Mouse (Mus musculus) hindbrain, embryonic 14.5 days (tissue): ENCODE measurements around the gene Il17ra. TPM values are rescaled to one million over a fixed set of nuclear protein-coding genes. Genes with fewer than 3 reads are reported as not detected.

Experiments
- ATAC-seq: fragments of 200-750 bp; cut with Nextera tagmentation; 2 replicates; pipeline ENCODE4 v1.8.0; 2017; ENCODE audit warnings: moderate number of reproducible peaks, mild to moderate bottlenecking, moderate TSS enrichment, moderate library complexity; ENCODE audit not compliant: low FRiP score
- DNase-seq: peaks from one replicate; pipeline ENCODE4 v3.0.0-alpha.2; 2015; ENCODE audit warnings: low spot score
- H3K27ac ChIP-seq: fragments of 300-500 bp; sonication (generic); 2 replicates; pipeline ENCODE4 v1.5.1; 2014; ENCODE audit warnings: mild to moderate bottlenecking, moderate library complexity
- H3K27me3 ChIP-seq: fragments of 300-500 bp; sonication (generic); 2 replicates; pipeline ENCODE4 v1.6.1; 2014; ENCODE audit warnings: mild to moderate bottlenecking, low read length, mixed read lengths; ENCODE audit not compliant: control insufficient read depth, insufficient read depth
- H3K36me3 ChIP-seq: fragments of 300-500 bp; sonication (generic); replicated peaks from 2 replicates; pipeline ENCODE4 v1.6.1; 2014; ENCODE audit not compliant: control insufficient read depth, insufficient read depth
- H3K4me1 ChIP-seq: fragments of 300-500 bp; sonication (generic); replicated peaks from 2 replicates; pipeline ENCODE4 v1.6.1; 2014; ENCODE audit warnings: antibody characterized with exemption, low read length, mixed read lengths; ENCODE audit not compliant: control insufficient read depth, insufficient read depth
- H3K4me2 ChIP-seq: fragments of 300-500 bp; sonication (generic); replicated peaks from 2 replicates; pipeline ENCODE4 v1.6.1; 2014; ENCODE audit warnings: mild to moderate bottlenecking, moderate library complexity
- H3K4me3 ChIP-seq: fragments of 300-500 bp; sonication (generic); replicated peaks from 2 replicates; pipeline ENCODE4 v1.5.1; 2014; ENCODE audit warnings: mild to moderate bottlenecking, low read length
- H3K9ac ChIP-seq: fragments of 300-500 bp; sonication (generic); 2 replicates; pipeline ENCODE4 v1.6.1; 2014
- H3K9me3 ChIP-seq: fragments of 300-500 bp; sonication (generic); 2 replicates; pipeline ENCODE4 v1.6.1; 2016; ENCODE audit warnings: low read length; ENCODE audit not compliant: control insufficient read depth
- WGBS: fragments of 180-500 bp; shearing (Covaris S2); extraction: QIAGEN DNeasy Blood & Tissue Kit; methylation state at CpG from one replicate; pipeline ENCODE4 v1.1.7; 2014; 5-methylcytosine and 5-hydroxymethylcytosine counted together
- polyA plus RNA-seq: library from polyadenylated mRNA; unstranded; fragments of >200 nt; fragmentation: Nextera tagmentation; extraction: Ambion mirVana; gene quantifications from 2 replicates; pipeline ENCODE4 v1.2.1, GENCODE M21; 2014

Il17ra gene
- polyA plus RNA-seq, 1 experiment from 2014 or later = 3.6 TPM

GRCm38 (mm10) chr6:120454627-120455077, 8.4 kb upstream of the Il17ra start:
- DNase-seq (no peak), ATAC-seq (no peak)
- Histone ChIP-seq H3K4me3 (no peak overlapping the region), H3K4me1 (no peaks in the 10 kb centered on the region), H3K4me2 (no peak overlapping the region), H3K27me3 (no peaks in the 10 kb centered on the region), H3K9me3 (no peaks in the 10 kb centered on the region), H3K9ac (no peak overlapping the region), H3K36me3 (no peaks in the 10 kb centered on the region), H3K27ac (no peak overlapping the region)
- WGBS = 67% methylated on average over 11 of the region's 11 CpGs

- H3K4me2 ChIP-seq = no peak overlapping the region
- no peaks in the 10 kb centered on the region for H3K4me1 ChIP-seq
- H3K4me3 ChIP-seq = no peak overlapping the region
- no peaks in the 10 kb centered on the region for H3K36me3 ChIP-seq
- no peak for ATAC-seq
- H3K9me3 ChIP-seq = no peaks in the 10 kb centered on the region
- no peak for DNase-seq
- H3K9ac ChIP-seq = no peak overlapping the region
- peaks cover 11% of the 10 kb centered on the region for H3K27me3 ChIP-seq
- 63% methylated on average over 7 of the region's 7 CpGs for WGBS
- no peak overlapping the region for H3K27ac ChIP-seq
Measured at GRCm38 (mm10) chr6:120457074-120457473, 6.0 kb upstream of the Il17ra start.

DNA sequence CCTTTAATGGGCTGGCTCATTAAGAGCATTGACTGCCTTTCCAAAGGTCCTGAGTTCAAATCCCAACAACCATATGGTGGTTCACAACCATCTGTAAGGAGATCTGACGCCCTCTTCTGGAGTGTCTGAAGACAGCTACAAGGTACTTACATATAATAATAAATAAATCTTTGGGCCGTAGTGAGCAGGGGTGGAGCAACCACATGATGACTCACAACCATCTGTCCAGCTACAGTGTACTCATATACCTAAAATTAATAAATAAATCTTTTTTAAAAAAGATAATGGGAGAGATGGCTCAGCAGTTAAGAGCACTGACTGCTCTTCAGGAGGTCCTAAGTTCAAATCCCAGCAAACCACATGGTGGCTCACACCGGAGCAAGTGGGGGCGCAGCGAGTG, 5.3 kb upstream of the Il17ra start:
- Histone ChIP-seq H3K4me3 (no peak overlapping the region), H3K27me3 (peaks cover 15% of the 10 kb centered on the region), H3K4me2 (no peak overlapping the region), H3K36me3 (no peaks in the 10 kb centered on the region), H3K9me3 (no peaks in the 10 kb centered on the region), H3K27ac (no peak overlapping the region), H3K9ac (no peak overlapping the region), H3K4me1 (no peaks in the 10 kb centered on the region)
- 87% methylated on average over 5 of the region's 5 CpGs for WGBS
- no peak for DNase-seq
- no peak for ATAC-seq

DNA sequence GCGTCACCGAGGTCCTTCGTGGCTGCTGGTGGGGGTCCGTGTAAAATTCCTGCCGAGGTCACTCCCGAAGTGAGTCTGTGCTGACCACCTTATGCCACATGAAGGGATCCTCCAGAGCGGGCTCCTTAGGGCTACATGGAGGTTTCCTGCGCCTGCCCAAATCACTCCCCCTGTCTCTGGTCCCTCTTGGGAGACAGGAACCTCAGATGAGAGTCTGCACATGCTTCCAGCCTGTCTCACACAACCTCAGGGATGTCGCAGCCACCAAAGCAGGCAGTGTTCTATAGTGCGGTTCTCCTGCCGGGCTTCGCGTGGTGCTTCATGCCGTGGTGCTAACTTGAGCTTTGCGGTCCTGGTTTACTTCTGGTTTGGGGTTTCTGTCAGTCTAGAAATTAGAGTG, 1.8 kb upstream of the Il17ra start:
- Histone ChIP-seq H3K4me1 (peaks cover 7% of the 10 kb centered on the region; the same call in 1 of the 2 replicates), H3K27me3 (peaks cover 37% of the 10 kb centered on the region), H3K9ac (no peak overlapping the region), H3K4me3 (no peak overlapping the region), H3K4me2 (no peak overlapping the region), H3K36me3 (no peaks in the 10 kb centered on the region), H3K9me3 (no peaks in the 10 kb centered on the region), H3K27ac (no peak overlapping the region)
- ATAC-seq (no peak), DNase-seq (no peak)
- 72% methylated on average over 15 of the region's 15 CpGs for WGBS

DNA sequence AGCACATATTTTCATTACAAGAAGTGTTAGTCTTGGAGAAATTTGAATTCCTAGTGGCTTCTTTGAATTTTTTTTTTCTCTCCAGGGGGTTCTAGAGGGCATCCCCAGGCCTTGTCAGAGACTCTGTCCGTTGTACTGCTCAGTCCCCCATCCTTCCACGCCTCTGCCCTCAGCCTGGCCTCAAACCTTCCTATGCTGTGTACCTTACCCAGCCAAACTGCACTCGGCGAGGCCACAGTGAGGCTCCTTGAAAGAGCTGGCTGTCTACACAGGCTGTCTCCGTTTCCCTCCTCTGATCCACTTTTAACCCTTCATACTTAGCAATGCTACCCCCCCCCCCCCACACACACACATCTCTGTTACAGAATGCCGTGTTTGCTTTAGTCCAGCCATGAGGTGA, 796 bp upstream of the Il17ra start:
- no peaks in the 10 kb centered on the region for H3K9me3 ChIP-seq

DNA sequence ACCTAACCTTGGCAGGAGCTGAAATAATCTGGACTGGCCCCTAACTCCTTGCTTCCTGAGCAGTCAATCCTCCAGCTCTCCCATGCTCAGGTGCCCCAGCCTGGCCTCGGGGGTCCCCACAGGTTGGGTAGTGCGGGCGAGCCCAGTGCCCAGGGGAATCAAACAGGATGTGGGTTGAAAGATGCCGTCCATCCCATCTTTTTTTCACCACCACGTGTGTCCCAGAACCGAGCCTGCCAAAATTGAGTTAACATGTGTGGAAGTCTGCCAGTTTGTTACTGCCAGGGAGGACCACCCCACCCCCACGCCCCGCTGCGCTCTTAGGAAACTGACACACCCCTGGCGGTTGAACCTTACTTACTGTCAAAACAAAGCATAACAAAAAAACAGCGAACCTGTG, 837 bp downstream of the Il17ra start:
- Histone ChIP-seq H3K36me3 (no peaks in the 10 kb centered on the region), H3K9me3 (no peaks in the 10 kb centered on the region), H3K4me2 (peak overlapping the region; percentile 64), H3K4me3 (peak overlapping the region; percentile 46), H3K4me1 (peaks cover 7% of the 10 kb centered on the region; the same call in 1 of the 2 replicates), H3K27me3 (peaks cover 37% of the 10 kb centered on the region), H3K9ac (peak overlapping the region; percentile 55), H3K27ac (no peak overlapping the region)
- ATAC-seq (peak; percentile 18; the same call in 1 of the 2 replicates), DNase-seq (no peak)
- WGBS = 6% methylated on average over 11 of the region's 11 CpGs

More for the DNA sequence above, 796 bp upstream of the Il17ra start:
- H3K4me3 ChIP-seq = no peak overlapping the region
- H3K9ac ChIP-seq = no peak overlapping the region
- H3K27me3 ChIP-seq = peaks cover 37% of the 10 kb centered on the region
- DNase-seq = no peak
- no peak for ATAC-seq
- 58% methylated on average over 6 of the region's 6 CpGs for WGBS
- no peak overlapping the region for H3K4me2 ChIP-seq
- H3K36me3 ChIP-seq = no peaks in the 10 kb centered on the region
- H3K4me1 ChIP-seq = peaks cover 7% of the 10 kb centered on the region; the same call in 1 of the 2 replicates
- no peak overlapping the region for H3K27ac ChIP-seq

GRCm38 (mm10) chr6:120464406-120464939, 1.4 kb downstream of the Il17ra start:
- no peak for DNase-seq
- Histone ChIP-seq H3K4me3 (peak overlapping the region; percentile 46), H3K4me2 (peak overlapping the region; percentile 64), H3K27ac (no peak overlapping the region), H3K4me1 (peaks cover 7% of the 10 kb centered on the region; the same call in 1 of the 2 replicates), H3K9me3 (no peaks in the 10 kb centered on the region), H3K27me3 (peaks cover 37% of the 10 kb centered on the region), H3K9ac (no peak overlapping the region), H3K36me3 (no peaks in the 10 kb centered on the region)
- 48% methylated on average over 9 of the region's 9 CpGs for WGBS
- no peak for ATAC-seq

DNA sequence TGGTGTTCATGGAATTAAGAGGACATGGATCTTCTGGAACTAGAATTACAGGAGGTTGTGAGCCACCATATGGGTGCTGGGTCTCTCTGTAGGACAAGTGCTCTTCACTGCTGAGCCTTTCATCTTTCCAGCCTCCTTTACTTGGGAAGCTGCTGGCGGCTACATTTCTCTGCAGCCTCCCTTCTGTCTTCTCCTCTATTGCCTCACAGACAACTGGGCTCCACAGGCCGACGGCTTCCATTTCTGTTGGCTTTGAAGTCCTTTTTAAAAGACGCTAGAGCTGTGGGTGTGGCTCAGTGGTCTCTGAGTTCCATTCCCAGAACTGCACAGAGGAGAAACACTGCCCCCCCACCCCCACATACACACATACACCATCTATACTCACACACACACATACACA, 2.3 kb downstream of the Il17ra start:
- Histone ChIP-seq H3K9me3 (no peaks in the 10 kb centered on the region), H3K9ac (no peak overlapping the region), H3K27me3 (peaks cover 37% of the 10 kb centered on the region), H3K4me3 (no peak overlapping the region), H3K4me2 (no peak overlapping the region), H3K4me1 (peaks cover 7% of the 10 kb centered on the region; the same call in 1 of the 2 replicates), H3K36me3 (no peaks in the 10 kb centered on the region), H3K27ac (no peak overlapping the region)
- ATAC-seq (no peak), DNase-seq (no peak)
- WGBS = 33% methylated on average over 4 of the region's 4 CpGs

- peaks cover 9% of the 10 kb centered on the region; the same call in 1 of the 2 replicates for H3K4me1 ChIP-seq
- no peak overlapping the region for H3K4me2 ChIP-seq
- peaks cover 29% of the 10 kb centered on the region for H3K27me3 ChIP-seq
- H3K4me3 ChIP-seq = no peak overlapping the region
- whole genome bisulfite sequencing = 83% methylated on average over 10 of the region's 10 CpGs
- no peak overlapping the region for H3K27ac ChIP-seq
- no peak for ATAC-seq
- no peak for DNase-seq
- no peak overlapping the region for H3K9ac ChIP-seq
- H3K36me3 ChIP-seq = no peaks in the 10 kb centered on the region
- no peaks in the 10 kb centered on the region for H3K9me3 ChIP-seq
Measured at GRCm38 (mm10) chr6:120466609-120467329, 3.7 kb downstream of the Il17ra start.
